Mouse (Mus musculus) CH12.LX (cell line): ENCODE results near the gene Tmem11.

Source experiments
- CTCF ChIP-seq, 2 experiments: IDR thresholded peaks in 1 of 2; conservative IDR thresholded peaks in 1 of 2; 2 replicates each; pipeline ENCODE4 v1.5.1; 2011 to 2012; ENCODE audit warnings: low read depth in 2 of 2, low read length in 2 of 2, improper control_type of control experiment in 1 of 2, inconsistent platforms in 1 of 2, mild to moderate bottlenecking in 1 of 2, moderate library complexity in 1 of 2
- EP300 ChIP-seq: IDR thresholded peaks from 2 replicates; pipeline ENCODE4 v1.6.1; 2011; ENCODE audit warnings: low read length, improper control_type of control experiment
- MEF2A ChIP-seq: IDR thresholded peaks from 2 replicates; pipeline ENCODE4 v1.6.1; 2014; ENCODE audit warnings: low read depth, mild to moderate bottlenecking, inconsistent platforms, low read length, improper control_type of control experiment, borderline replicate concordance
- MXI1 ChIP-seq: IDR thresholded peaks from 2 replicates; pipeline ENCODE4 v1.6.1; 2011; ENCODE audit warnings: mild to moderate bottlenecking, low read depth, low read length, improper control_type of control experiment
- POLR2A ChIP-seq: IDR thresholded peaks from 2 replicates; pipeline ENCODE4 v1.6.1; 2011; ENCODE audit warnings: low read depth, mild to moderate bottlenecking, improper control_type of control experiment, low read length
- TCF12 ChIP-seq: IDR thresholded peaks from 2 replicates; pipeline ENCODE4 v1.6.1; 2014; ENCODE audit warnings: low read depth, mild to moderate bottlenecking, inconsistent platforms, low read length, improper control_type of control experiment
- USF1 ChIP-seq: IDR thresholded peaks from 2 replicates; pipeline ENCODE4 v1.6.1; 2014; ENCODE audit warnings: low read depth, mild to moderate bottlenecking, inconsistent platforms, low read length, improper control_type of control experiment
- ZC3H11A ChIP-seq: IDR thresholded peaks from 2 replicates; pipeline ENCODE4 v1.6.1; 2012; ENCODE audit warnings: low read depth, mild to moderate bottlenecking, inconsistent platforms, low read length, improper control_type of control experiment

DNA sequence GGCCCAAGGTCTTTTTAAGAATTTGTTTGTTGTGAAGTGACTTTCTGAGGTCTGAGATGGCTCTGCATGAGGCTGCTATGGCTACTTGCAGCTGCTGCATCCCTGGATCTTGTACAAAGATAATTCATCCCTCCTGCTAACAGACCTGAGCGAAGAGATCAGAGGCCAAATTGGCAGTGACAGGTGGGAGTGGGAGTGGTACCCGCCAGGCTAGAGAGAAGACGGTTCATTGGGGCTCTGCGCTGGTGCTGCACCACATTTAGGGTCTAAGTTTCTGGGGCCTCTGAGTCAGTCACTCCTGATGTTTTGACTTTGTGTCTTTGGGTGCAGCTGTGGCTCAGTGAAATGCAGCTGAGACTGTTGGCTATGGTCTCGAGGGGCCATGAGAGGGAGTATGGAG, 35.7 kb downstream of the Tmem11 start:
- TF ChIP-seq ZC3H11A (no peak), CTCF (conservative IDR thresholded peaks at IDR 0.05 in 1 of 2, IDR thresholded peaks at IDR 0.05 in 1 of 2; ENCODE audit: low read depth in 2 of 2, low read length in 2 of 2) (no peak), TCF12 (no peak), USF1 (no peak), POLR2A (no peak), EP300 (no peak), MEF2A (no peak), MXI1 (no peak)
